Mouse (Mus musculus) MEL (cell line): ENCODE data around the gene Cyp2d22. TPM values are rescaled to one million over a fixed set of nuclear protein-coding genes. Genes with fewer than 3 reads are reported as not detected.

Experiments used
- DNase-seq: peaks from one replicate; pipeline ENCODE4 v3.0.0; 2011; ENCODE audit warnings: low read depth, low spot score
- H3K27ac ChIP-seq: 2 replicates; pipeline ENCODE4 v1.5.1; 2012; ENCODE audit warnings: low read depth, mild to moderate bottlenecking, control low read depth, low read length, moderate library complexity; ENCODE audit not compliant: control insufficient read depth
- H3K27me3 ChIP-seq, 2 experiments: fragments of 150-350 bp in 1 of 2; sonication (generic) in 1 of 2; 2 replicates each; pipeline ENCODE4 v1.6.1; 2012; ENCODE audit warnings: low read length in 2 of 2, mild to moderate bottlenecking in 2 of 2, improper control_type of control experiment in 1 of 2, moderate library complexity in 1 of 2; ENCODE audit not compliant: insufficient read depth in 2 of 2, control insufficient read depth in 1 of 2
- H3K36me3 ChIP-seq, 2 experiments: 2 replicates each; pipeline ENCODE4 v1.6.1; 2012 to 2014; ENCODE audit warnings: low read length in 2 of 2, improper control_type of control experiment in 1 of 2, inconsistent platforms in 1 of 2, mild to moderate bottlenecking in 1 of 2; ENCODE audit not compliant: insufficient read depth in 2 of 2, control insufficient read depth in 1 of 2
- H3K4me1 ChIP-seq, 2 experiments: fragments of 150-350 bp in 1 of 2; sonication (generic) in 1 of 2; 2 replicates each; pipeline ENCODE4 v1.6.1; 2012; ENCODE audit warnings: low read length in 2 of 2, improper control_type of control experiment in 1 of 2, mild to moderate bottlenecking in 1 of 2; ENCODE audit not compliant: insufficient read depth in 2 of 2, control insufficient read depth in 1 of 2
- H3K4me3 ChIP-seq, 2 experiments: fragments of 150-350 bp in 1 of 2; sonication (generic) in 1 of 2; 2 replicates each; pipeline ENCODE4 v1.5.1; 2012; ENCODE audit warnings: low read depth in 2 of 2, low read length in 2 of 2, mild to moderate bottlenecking in 2 of 2, moderate library complexity in 2 of 2, control low read depth in 1 of 2, improper control_type of control experiment in 1 of 2; ENCODE audit not compliant: control insufficient read depth in 1 of 2, insufficient read depth in 1 of 2
- H3K79me2 ChIP-seq: 2 replicates; pipeline ENCODE4 v1.6.1; 2012; ENCODE audit warnings: mild to moderate bottlenecking, low read length, moderate library complexity; ENCODE audit not compliant: control insufficient read depth, poor library complexity, insufficient read depth
- H3K9ac ChIP-seq: 2 replicates; pipeline ENCODE4 v1.6.1; 2012; ENCODE audit warnings: low read depth, mild to moderate bottlenecking, control low read depth, low read length, moderate library complexity; ENCODE audit not compliant: control insufficient read depth, poor library complexity, severe bottlenecking
- H3K9me3 ChIP-seq: fragments of 150-350 bp; sonication (generic); replicated peaks from 2 replicates; pipeline ENCODE4 v1.6.1; 2012; ENCODE audit warnings: mild to moderate bottlenecking, low read length, improper control_type of control experiment, moderate library complexity; ENCODE audit not compliant: insufficient read depth
- BHLHE40 ChIP-seq: IDR thresholded peaks from 2 replicates; pipeline ENCODE4 v1.6.1; 2012; ENCODE audit warnings: low read depth, mild to moderate bottlenecking, inconsistent platforms, low read length, improper control_type of control experiment, borderline replicate concordance
- CHD1 ChIP-seq: IDR thresholded peaks from 2 replicates; pipeline ENCODE4 v1.6.1; 2012; ENCODE audit warnings: low read depth, mild to moderate bottlenecking, inconsistent platforms, low read length, improper control_type of control experiment
- ETS1 ChIP-seq: IDR thresholded peaks from 2 replicates; pipeline ENCODE4 v1.6.1; 2012; ENCODE audit warnings: low read depth, mild to moderate bottlenecking, inconsistent platforms, low read length, improper control_type of control experiment, moderate library complexity
- GATA1 ChIP-seq: IDR thresholded peaks from 2 replicates; pipeline ENCODE4 v1.6.1; 2011; ENCODE audit warnings: low read depth, low read length, improper control_type of control experiment
- HCFC1 ChIP-seq: IDR thresholded peaks from 2 replicates; pipeline ENCODE4 v1.6.1; 2012; ENCODE audit warnings: low read depth, mild to moderate bottlenecking, inconsistent platforms, low read length, improper control_type of control experiment, moderate library complexity
- JUND ChIP-seq: IDR thresholded peaks from 2 replicates; pipeline ENCODE4 v1.6.1; 2011; ENCODE audit warnings: low read depth, mild to moderate bottlenecking, improper control_type of control experiment, low read length
- MAFK ChIP-seq: IDR thresholded peaks from 2 replicates; pipeline ENCODE4 v1.6.1; 2011; ENCODE audit warnings: low read depth, mild to moderate bottlenecking, low read length, improper control_type of control experiment, borderline replicate concordance
- MXI1 ChIP-seq: IDR thresholded peaks from 2 replicates; pipeline ENCODE4 v1.6.1; 2011; ENCODE audit warnings: mild to moderate bottlenecking, low read depth, low read length, improper control_type of control experiment
- NRF1 ChIP-seq: IDR thresholded peaks from 2 replicates; pipeline ENCODE4 v1.6.1; 2014; ENCODE audit warnings: low read depth, mild to moderate bottlenecking, inconsistent platforms, low read length, improper control_type of control experiment, moderate library complexity; ENCODE audit not compliant: poor library complexity, insufficient read depth, severe bottlenecking
- POLR2A ChIP-seq, 2 experiments: IDR thresholded peaks; 2 replicates each; pipeline ENCODE4 v1.6.1; 2011 to 2012; ENCODE audit warnings: low read length in 2 of 2, mild to moderate bottlenecking in 2 of 2, control low read depth in 1 of 2, improper control_type of control experiment in 1 of 2, low read depth in 1 of 2, moderate library complexity in 1 of 2; ENCODE audit not compliant: control insufficient read depth in 1 of 2, insufficient read depth in 1 of 2, poor library complexity in 1 of 2
- POLR2AphosphoS5 ChIP-seq: IDR thresholded peaks from 2 replicates; pipeline ENCODE4 v1.6.1; 2012; ENCODE audit warnings: low read depth, borderline replicate concordance, mild to moderate bottlenecking, inconsistent platforms, low read length, moderate library complexity, mixed read lengths
- RCOR1 ChIP-seq: IDR thresholded peaks from 2 replicates; pipeline ENCODE4 v1.6.1; 2012; ENCODE audit warnings: low read depth, mild to moderate bottlenecking, inconsistent platforms, low read length, improper control_type of control experiment
- TAL1 ChIP-seq: IDR thresholded peaks from 2 replicates; pipeline ENCODE4 v1.6.1; 2012; ENCODE audit warnings: mild to moderate bottlenecking, inconsistent platforms, low read length, moderate library complexity, mixed read lengths
- TBP ChIP-seq: IDR thresholded peaks from 2 replicates; pipeline ENCODE4 v1.8.0; 2011; ENCODE audit warnings: low read depth, low read length, improper control_type of control experiment
- USF1 ChIP-seq: IDR thresholded peaks from 2 replicates; pipeline ENCODE4 v1.6.1; 2014; ENCODE audit warnings: low read depth, mild to moderate bottlenecking, inconsistent platforms, low read length, improper control_type of control experiment, moderate library complexity
- USF2 ChIP-seq, 2 experiments: IDR thresholded peaks; 2 replicates each; pipeline ENCODE4 v1.6.1; 2011 to 2012; ENCODE audit warnings: improper control_type of control experiment in 2 of 2, low read length in 2 of 2, borderline replicate concordance in 1 of 2, inconsistent platforms in 1 of 2, low read depth in 1 of 2, mild to moderate bottlenecking in 1 of 2; ENCODE audit not compliant: insufficient read depth in 1 of 2
- ZC3H11A ChIP-seq: IDR thresholded peaks from 2 replicates; pipeline ENCODE4 v1.6.1; 2012; ENCODE audit warnings: low read depth, mild to moderate bottlenecking, inconsistent platforms, low read length, improper control_type of control experiment
- ZKSCAN1 ChIP-seq: IDR thresholded peaks from 2 replicates; pipeline ENCODE4 v1.6.1; 2012; ENCODE audit warnings: low read depth, mild to moderate bottlenecking, inconsistent platforms, low read length, improper control_type of control experiment, moderate library complexity
- ZNF384 ChIP-seq: IDR thresholded peaks from 2 replicates; pipeline ENCODE4 v1.6.1; 2012; ENCODE audit warnings: low read depth, mild to moderate bottlenecking, inconsistent platforms, low read length, improper control_type of control experiment
- polyA plus RNA-seq, 2 experiments: library from polyadenylated mRNA; stranded (reverse) in 1 of 2; unstranded in 1 of 2; fragments of >175 nt in 1 of 2; fragments of >200 nt in 1 of 2; gene quantifications; 2 replicates each; pipeline versions ENCODE4 v1.2.1 to v1.2.4; 2012; ENCODE audit warnings: low replicate concordance in 2 of 2, low read depth in 1 of 2; ENCODE audit not compliant: insufficient read length in 2 of 2, insufficient read depth in 1 of 2, missing spikeins in 1 of 2
- total RNA-seq: library from RNA; depleted of rRNA; stranded (reverse); fragments of 300-350 nt; gene quantifications from 2 replicates; pipeline ENCODE4 v1.2.3, GENCODE M21; 2012

Gene Cyp2d22
- total and polyA plus RNA-seq, 3 experiments: 0.10 TPM; not detected in 2

- TF ChIP-seq POLR2AphosphoS5 (no peak), TBP (peak; percentile 79), GATA1 (peak; percentile 80), RCOR1 (no peak), MAFK (no peak), USF1 (no peak; the same call in 1 of the 2 replicates), ZKSCAN1 (no peak), BHLHE40 (peak; percentile 48; the same call in 1 of the 2 replicates), JUND (peak; percentile 57; the same call in 1 of the 2 replicates), ETS1 (peak; percentile 65; the same call in 1 of the 2 replicates), ZC3H11A (no peak), HCFC1 (0 out of 2 replicates have a peak, but pooled peaks have one; percentile 24), POLR2A (IDR thresholded peaks at IDR 0.05; ENCODE audit: control insufficient read depth in 1 of 2, insufficient read depth in 1 of 2, low read depth in 1 of 2, low read length in 2 of 2, poor library complexity in 1 of 2) (peak in 1 of 2 experiments; percentile 21; a peak in 1 of 4 replicates)
Observed at GRCm38 (mm10) chr15:82351480-82351879, 28.6 kb downstream of the Cyp2d22 start (continued).

GRCm38 (mm10) chr15:82350349-82350748, 29.7 kb downstream of the Cyp2d22 start:
- no peaks in the 10 kb centered on the region for H3K27me3 ChIP-seq
- no peak overlapping the region for H3K27ac ChIP-seq
- peaks cover 12 to 44% of the 10 kb centered on the region in 2 experiments for H3K4me1 ChIP-seq
- H3K79me2 ChIP-seq: peaks cover 39% of the 10 kb centered on the region
- H3K9ac ChIP-seq: no peak overlapping the region
- H3K36me3 ChIP-seq: peaks cover 0 to 39% of the 10 kb centered on the region in 2 experiments; a peak in 2 of 4 replicates
- H3K9me3 ChIP-seq: no peaks in the 10 kb centered on the region
- TF ChIP-seq POLR2AphosphoS5 (peak; percentile 46; the same call in 1 of the 2 replicates), TAL1 (no peak), USF1 (no peak), NRF1 (no peak)
- H3K4me3 ChIP-seq: no peak overlapping the region
- peak; percentile 13 for DNase-seq

- H3K9ac ChIP-seq: no peak overlapping the region
- peaks cover 12 to 58% of the 10 kb centered on the region in 2 experiments for H3K4me1 ChIP-seq
- no peak overlapping the region for H3K27ac ChIP-seq
- H3K9me3 ChIP-seq: no peaks in the 10 kb centered on the region
- H3K79me2 ChIP-seq: peaks cover 42% of the 10 kb centered on the region
- H3K27me3 ChIP-seq: no peaks in the 10 kb centered on the region
- no peak for TF ChIP-seq ZNF384
- no peak for TF ChIP-seq USF2 (IDR thresholded peaks at IDR 0.05; ENCODE audit: borderline replicate concordance in 1 of 2, insufficient read depth in 1 of 2, low read depth in 1 of 2, low read length in 2 of 2)
- no peak for TF ChIP-seq CHD1
- TF ChIP-seq MXI1: no peak
- no peak for TF ChIP-seq ZKSCAN1
- DNase-seq: no peak
- H3K4me3 ChIP-seq: no peak overlapping the region
- peaks cover 0 to 48% of the 10 kb centered on the region in 2 experiments; a peak in 2 of 4 replicates for H3K36me3 ChIP-seq
Observed at GRCm38 (mm10) chr15:82348999-82349341, 31.1 kb downstream of the Cyp2d22 start.
